Mouse (Mus musculus): ENCODE data around the gene Acot7.

Acot7 gene

GRCm38 (mm10) chr4:152277916-152278315, 100.0 kb downstream of the Acot7 start:
- DNase-seq, result no peak

- DNase-seq, result no peak
Measured at GRCm38 (mm10) chr4:152278986-152279385, 101.1 kb downstream of the Acot7 start.

GRCm38 (mm10) chr4:152281601-152282000, 103.7 kb downstream of the Acot7 start:
- DNase-seq, result no peak

- DNase-seq, result no peak
Measured at GRCm38 (mm10) chr4:152282721-152283120, 104.8 kb downstream of the Acot7 start.

- DNase-seq, result peak; percentile 81 to 87
Measured at GRCm38 (mm10) chr4:152283186-152283950, 105.4 kb downstream of the Acot7 start.

- peak; percentile 82 to 85 for DNase-seq
Measured at GRCm38 (mm10) chr4:152285505-152285904, 107.6 kb downstream of the Acot7 start.

- DNase-seq, result no peak
Measured at GRCm38 (mm10) chr4:152286183-152286582, 108.2 kb downstream of the Acot7 start.

GRCm38 (mm10) chr4:152286887-152287286, 109.0 kb downstream of the Acot7 start:
- no peak for DNase-seq

- no peak for DNase-seq
Measured at GRCm38 (mm10) chr4:152287317-152288120, 109.6 kb downstream of the Acot7 start.

- DNase-seq, result no peak
Measured at GRCm38 (mm10) chr4:152288398-152288945, 110.5 kb downstream of the Acot7 start.

GRCm38 (mm10) chr4:152290385-152290784, 112.5 kb downstream of the Acot7 start:
- DNase-seq, result no peak

- DNase-seq, result no peak
Measured at GRCm38 (mm10) chr4:152290991-152291390, 113.1 kb downstream of the Acot7 start.

GRCm38 (mm10) chr4:152291562-152291961, 113.6 kb downstream of the Acot7 start, which contains the start of gene Hes3:
Gene Hes3, minus strand, starts transcription at chr4:152291662.
- DNase-seq, result no peak

GRCm38 (mm10) chr4:152292102-152292765, 114.3 kb downstream of the Acot7 start:
- DNase-seq, result no peak

- DNase-seq, result no peak
Measured at GRCm38 (mm10) chr4:152294188-152294929, 116.4 kb downstream of the Acot7 start.

- DNase-seq, result no peak
Measured at GRCm38 (mm10) chr4:152295916-152296315, 118.0 kb downstream of the Acot7 start.

GRCm38 (mm10) chr4:152296371-152296770, 118.4 kb downstream of the Acot7 start:
- no peak for DNase-seq

GRCm38 (mm10) chr4:152296874-152297861, 119.2 kb downstream of the Acot7 start, which contains the start of gene Icmt:
Gene Icmt, plus strand, starts transcription at chr4:152297227.
- DNase-seq, result peak; percentile 99 to 100

- no peak for DNase-seq
Measured at GRCm38 (mm10) chr4:152298836-152299235, 120.9 kb downstream of the Acot7 start.

GRCm38 (mm10) chr4:152300375-152300774, 122.4 kb downstream of the Acot7 start:
- DNase-seq, result no peak

GRCm38 (mm10) chr4:152302012-152302411, 124.1 kb downstream of the Acot7 start:
- DNase-seq, result no peak

Data from cerebellum, postnatal 36 days (tissue).